Mouse (Mus musculus) cortical plate, adult 2 months (tissue): ENCODE results near the gene Slfnl1.

Experiments
- CTCF ChIP-seq: fragments of 200-500 bp; IDR thresholded peaks from 2 replicates; pipeline ENCODE4 v1.5.1; 2011; ENCODE audit warnings: mild to moderate bottlenecking, control low read depth, low read length; ENCODE audit not compliant: insufficient read depth; ENCODE audit errors: extremely low read depth
- POLR2A ChIP-seq: fragments of 200-500 bp; IDR thresholded peaks from 2 replicates; pipeline ENCODE4 v1.6.1; 2011; ENCODE audit warnings: mild to moderate bottlenecking, low read length, control low read depth; ENCODE audit not compliant: insufficient read depth; ENCODE audit errors: extremely low read depth

DNA sequence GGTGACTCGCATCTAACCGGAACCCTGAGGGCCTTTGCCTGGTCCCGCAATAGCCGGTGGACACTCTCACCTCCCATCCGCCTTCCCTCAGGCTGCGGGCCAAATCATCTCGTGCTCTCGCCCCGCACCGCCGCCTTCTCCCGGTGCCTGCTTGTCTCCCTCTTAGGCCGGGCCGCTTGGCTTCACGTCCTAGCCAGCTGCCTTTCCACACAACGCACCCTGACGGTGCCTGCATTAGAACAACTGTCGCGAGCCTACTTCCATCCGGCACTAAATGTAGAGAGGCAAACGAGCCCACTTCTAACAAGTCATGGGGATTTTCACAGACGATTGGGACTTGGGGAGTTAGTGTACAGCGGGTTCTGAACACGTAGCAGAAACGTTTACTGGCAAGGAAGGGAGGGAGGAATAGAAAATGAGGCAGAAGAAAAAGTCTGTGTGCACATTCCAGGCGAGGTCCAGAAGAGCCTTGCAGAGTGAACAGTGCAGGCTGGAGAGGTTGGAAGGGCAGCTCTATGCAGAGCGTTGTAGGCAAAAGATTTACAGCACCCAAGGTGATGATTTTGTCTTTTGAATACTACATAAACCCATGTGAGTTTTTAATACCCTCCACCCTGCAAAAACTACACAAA, 38.5 kb downstream of the Slfnl1 start:
- no peak for TF ChIP-seq POLR2A
- no peak for TF ChIP-seq CTCF
